Mouse (Mus musculus) left cerebral cortex, postnatal 36 days (tissue): ENCODE data around the gene Fzd4. TPM values are rescaled to one million over a fixed set of nuclear protein-coding genes. Genes with fewer than 3 reads are reported as not detected.

Source experiments
- DNase-seq, 2 experiments: peaks; one replicate each; pipeline ENCODE4 v3.0.0; 2021 to 2022; ENCODE audit warnings: low spot score in 2 of 2, mixed read lengths in 1 of 2
- intact Hi-C: fragments of 180-260 bp; cut with DNase I; formaldehyde crosslinking; loops from one replicate; pipeline ENCODE4 v1.15.1; 2025
- total RNA-seq, 2 experiments: library from RNA; stranded (reverse); gene quantifications; 2 replicates each; pipeline ENCODE4 v1.2.3; 2021

Gene Fzd4
- total RNA-seq, 2 experiments from 2014 or later, result 6.5 to 6.7 TPM

GRCm38 (mm10) chr7:89397837-89398534 lies 6.2 kb upstream of the Fzd4 start:
- no peak for DNase-seq
- intact Hi-C loops, result no loop called here

- intact Hi-C loops, result no loop called here
- DNase-seq, result no peak
Observed at GRCm38 (mm10) chr7:89400721-89401120, 3.4 kb upstream of the Fzd4 start.

- DNase-seq, result no peak
- intact Hi-C loops, result no loop called here
Observed at GRCm38 (mm10) chr7:89401136-89401858, 2.9 kb upstream of the Fzd4 start.

- intact Hi-C loops, result no loop called here
- no peak for DNase-seq
Observed at GRCm38 (mm10) chr7:89401936-89402335, 2.2 kb upstream of the Fzd4 start.

- DNase-seq, result peak; percentile 59 to 65
- intact Hi-C loops, result no loop called here
Observed at GRCm38 (mm10) chr7:89403053-89403972, 842 bp upstream of the Fzd4 start.

GRCm38 (mm10) chr7:89404734-89405440 lies 732 bp downstream of the Fzd4 start:
- intact Hi-C loops, result loop anchor here (2.0 kb wide), 1 partner anchor 66 kb away; no protein-coding TSS in a partner anchor
- peak in 1 of 2 experiments; percentile 31 for DNase-seq

GRCm38 (mm10) chr7:89406011-89406410 lies 1.9 kb downstream of the Fzd4 start:
- intact Hi-C loops, result no loop called here

GRCm38 (mm10) chr7:89407006-89407940 lies 3.1 kb downstream of the Fzd4 start:
- intact Hi-C loops, result no loop called here

More at GRCm38 (mm10) chr7:89406011-89406410, 1.9 kb downstream of the Fzd4 start:
- no peak for DNase-seq

GRCm38 (mm10) chr7:89410294-89410693 lies 6.1 kb downstream of the Fzd4 start:
- no peak for DNase-seq
- intact Hi-C loops, result no loop called here

More at GRCm38 (mm10) chr7:89407006-89407940, 3.1 kb downstream of the Fzd4 start:
- no peak for DNase-seq

GRCm38 (mm10) chr7:89411346-89411745 lies 7.2 kb downstream of the Fzd4 start:
- DNase-seq, result no peak
- intact Hi-C loops, result no loop called here

- DNase-seq, result no peak
- intact Hi-C loops, result no loop called here
Observed at GRCm38 (mm10) chr7:89412094-89412493, 7.9 kb downstream of the Fzd4 start.

GRCm38 (mm10) chr7:89416027-89416426 lies 11.9 kb downstream of the Fzd4 start:
- intact Hi-C loops, result loop anchor here (2.0 kb wide), 1 partner anchor 329 kb away; no protein-coding TSS in a partner anchor
- DNase-seq, result no peak

- no peak for DNase-seq
- intact Hi-C loops, result loop anchor here (2.0 kb wide), 2 partner anchors 249 to 331 kb away; no protein-coding TSS in a partner anchor
Observed at GRCm38 (mm10) chr7:89417707-89418106, 13.6 kb downstream of the Fzd4 start.

GRCm38 (mm10) chr7:89418127-89418653 lies 14.0 kb downstream of the Fzd4 start:
- intact Hi-C loops, result loop anchor here (2.0 kb wide), 1 partner anchor 249 kb away; no protein-coding TSS in a partner anchor
- no peak for DNase-seq

GRCm38 (mm10) chr7:89418917-89419679 lies 14.9 kb downstream of the Fzd4 start:
- no peak for DNase-seq

GRCm38 (mm10) chr7:89421294-89421693 lies 17.1 kb downstream of the Fzd4 start:
- intact Hi-C loops, result no loop called here
- no peak for DNase-seq

More at GRCm38 (mm10) chr7:89418917-89419679, 14.9 kb downstream of the Fzd4 start:
- intact Hi-C loops, result loop anchor here (2.0 kb wide), 1 partner anchor 250 kb away; no protein-coding TSS in a partner anchor

GRCm38 (mm10) chr7:89422650-89423049 lies 18.5 kb downstream of the Fzd4 start:
- intact Hi-C loops, result no loop called here
- DNase-seq, result no peak
